25 mouse cellular contexts compared by ENCODE assay signal in the genomic region with DNA sequence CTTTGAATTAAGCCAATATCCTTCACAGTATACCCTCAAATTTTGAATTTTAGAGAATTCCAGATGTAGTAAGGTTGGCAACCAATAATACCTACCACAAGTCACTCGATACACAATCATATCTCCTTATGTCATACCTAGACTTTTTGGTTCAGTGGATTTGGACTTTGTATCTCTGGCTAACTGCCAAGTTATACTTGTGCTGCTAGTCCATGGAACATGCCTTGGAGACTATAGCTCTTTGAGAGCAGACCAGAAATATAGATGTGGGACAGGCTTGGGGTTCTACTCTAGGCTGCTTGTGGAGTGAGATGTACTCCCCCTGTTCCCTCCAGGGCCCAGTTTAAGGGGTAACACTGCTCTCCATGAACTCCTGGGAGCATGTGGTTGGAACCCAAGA.
"Had no signal": no experiment of that assay in that cellular context is flagged by ENCODE, and none has a peak within 500 bp of the region (broad histone marks: within the 10 kb centered on the region; RNA-seq: fewer than 3 reads in every experiment).

No protein-coding gene starts in this region.

- DNase-seq: forebrain, postnatal 0 days; gastrocnemius, postnatal 14 days; gastrocnemius, postnatal 36 days; heart, adult 11 months; heart, adult 2 months; heart, postnatal 10 days; heart, postnatal 4 days; kidney, adult 11 months; kidney, postnatal 14 days; kidney, postnatal 36 days; layer of hippocampus, adult 9-11 months; layer of hippocampus, postnatal 36 days; left cerebral cortex, postnatal 4 days; liver, embryonic 13.5 days had no signal

- H3K9ac ChIP-seq: forebrain, postnatal 0 days; heart, embryonic 12.5 days; hindbrain, embryonic 12.5 days; hindbrain, embryonic 14.5 days; limb, embryonic 13.5 days; limb, embryonic 15.5 days; liver, embryonic 13.5 days had no signal

- H3K4me2 ChIP-seq: heart, embryonic 12.5 days; hindbrain, embryonic 12.5 days; hindbrain, embryonic 14.5 days; limb, embryonic 13.5 days; limb, embryonic 15.5 days; liver, embryonic 11.5 days; liver, embryonic 13.5 days had no signal

- H3K27me3 ChIP-seq: heart, embryonic 12.5 days; hindbrain, embryonic 12.5 days; limb, embryonic 13.5 days; limb, embryonic 15.5 days; liver, embryonic 13.5 days had no signal

- H3K9me3 ChIP-seq: heart, embryonic 10.5 days; heart, embryonic 12.5 days; hindbrain, embryonic 10.5 days; hindbrain, embryonic 12.5 days; limb, embryonic 13.5 days; limb, embryonic 15.5 days; liver, embryonic 13.5 days had no signal

- ATAC-seq: forebrain, postnatal 0 days; hindbrain, embryonic 16.5 days; inflammation-experienced regulatory T-cells, adult 6 months had no signal

- H3K27ac ChIP-seq: heart, adult 2 months; heart, embryonic 10.5 days; hindbrain, embryonic 10.5 days; hindbrain, embryonic 12.5 days; hindbrain, embryonic 14.5 days; kidney, postnatal 0 days; limb, embryonic 13.5 days; limb, embryonic 15.5 days; liver, embryonic 13.5 days had no signal

- H3K36me3 ChIP-seq: heart, embryonic 10.5 days; heart, embryonic 12.5 days; hindbrain, embryonic 10.5 days; hindbrain, embryonic 12.5 days; limb, embryonic 13.5 days; limb, embryonic 15.5 days; liver, embryonic 13.5 days had no signal

- H3K4me1 ChIP-seq: heart, embryonic 10.5 days; heart, embryonic 12.5 days; hindbrain, embryonic 10.5 days; hindbrain, embryonic 12.5 days; limb, embryonic 13.5 days; limb, embryonic 15.5 days; liver, embryonic 13.5 days had no signal

- H3K4me3 ChIP-seq: heart, adult 2 months; heart, embryonic 10.5 days; heart, embryonic 12.5 days; hindbrain, embryonic 10.5 days; hindbrain, embryonic 12.5 days; limb, embryonic 13.5 days; limb, embryonic 15.5 days; liver, embryonic 13.5 days had no signal
